ENCODE assay signal across 7 mouse cellular contexts in the genomic region with DNA sequence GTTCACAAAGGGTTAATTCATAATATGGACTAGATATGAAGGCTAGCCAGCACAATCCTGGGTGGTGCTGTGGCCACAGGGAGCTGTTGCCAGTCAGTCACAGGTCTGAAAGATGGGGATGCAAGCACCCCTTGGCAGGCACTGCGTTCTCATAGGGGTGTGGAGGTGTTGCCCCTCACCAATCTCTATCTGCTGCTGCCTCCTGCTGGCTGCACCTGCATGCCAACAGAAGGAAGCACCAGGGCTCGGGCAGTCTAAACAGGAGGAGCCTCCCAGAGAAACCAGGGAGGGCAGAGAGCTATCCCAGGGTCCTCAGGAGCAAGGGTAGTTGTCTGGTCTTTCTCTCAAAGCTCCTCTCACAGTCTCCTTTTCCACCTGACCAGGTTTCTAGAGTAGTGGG. TPM values are rescaled to one million over a fixed set of nuclear protein-coding genes. Genes with fewer than 3 reads are reported as not detected.
DNase-seq lines count a peak whose midpoint lies in the region; ATAC-seq and TF ChIP-seq lines count a peak whose summit lies in the region.

No protein-coding gene starts in this region.

- H3K4me2 ChIP-seq in heart, embryonic 11.5 days, result no peak overlapping the region

- ATAC-seq in heart, embryonic 11.5 days (replicated peaks; ENCODE audit: insufficient number of reproducible peaks, low FRiP score, low TSS enrichment), result no peak

- no peak overlapping the region for H3K27ac ChIP-seq in heart, embryonic 11.5 days (ENCODE audit: low read depth, low read length)
- no peak overlapping the region for H3K27ac ChIP-seq in thymus, adult 2 months (ENCODE audit: control insufficient read depth, insufficient read depth, low read length)

- no peaks in the 10 kb centered on the region for H3K4me1 ChIP-seq in heart, embryonic 11.5 days (ENCODE audit: control insufficient read depth, insufficient read depth, low read length)
- no peaks in the 10 kb centered on the region for H3K4me1 ChIP-seq in thymus, adult 2 months (replicated peaks; ENCODE audit: control insufficient read depth, insufficient read depth, low read length)

- H3K36me3 ChIP-seq in heart, embryonic 11.5 days (ENCODE audit: control insufficient read depth, insufficient read depth, low read length), result no peaks in the 10 kb centered on the region
- no peaks in the 10 kb centered on the region for H3K36me3 ChIP-seq in thymus, adult 2 months (ENCODE audit: control insufficient read depth, insufficient read depth, low read length)

- peak; percentile 26 to 52 for DNase-seq in heart, postnatal 14 days
- peak; percentile 35 for DNase-seq in retina, embryonic 14.5 days (ENCODE audit: low spot score)
- no peak for DNase-seq in retina, postnatal 1 day
- DNase-seq in embryo, embryonic 10 days (ENCODE audit: low spot score), result peak; percentile 56
- DNase-seq in thymus, adult 2 months, result peak; percentile 23
- DNase-seq in natural killer cell, adult 2 months (ENCODE audit: low spot score in 2 of 2), result no peak

- no peak overlapping the region for H3K9ac ChIP-seq in heart, embryonic 11.5 days (ENCODE audit: low read depth, low read length)

- TF ChIP-seq POLR2A in thymus, adult 2 months (IDR thresholded peaks at IDR 0.05; ENCODE audit: control insufficient read depth, extremely low read depth, insufficient read depth, low read length, poor library complexity), result no peak

- no peaks in the 10 kb centered on the region for H3K27me3 ChIP-seq in heart, embryonic 11.5 days (ENCODE audit: control insufficient read depth, insufficient read depth, low read length)
- H3K27me3 ChIP-seq in thymus, adult 2 months (ENCODE audit: control insufficient read depth, insufficient read depth, low read length), result no peaks in the 10 kb centered on the region; the same call in 1 of the 2 replicates

- WGBS in heart, embryonic 11.5 days (ENCODE audit: insufficient replicate concordance), result 23% methylated on average over 2 of the region's 2 CpGs
- WGBS in thymus, adult 2 months, result 51% methylated on average over 2 of the region's 2 CpGs

- H3K9me3 ChIP-seq in heart, embryonic 11.5 days (replicated peaks; ENCODE audit: control insufficient read depth, low read length), result no peaks in the 10 kb centered on the region

- H3K4me3 ChIP-seq in heart, embryonic 11.5 days (ENCODE audit: low read depth, low read length), result no peak overlapping the region
- no peak overlapping the region for H3K4me3 ChIP-seq in thymus, adult 2 months (ENCODE audit: control insufficient read depth, insufficient read depth, low read length)

- TF ChIP-seq CTCF in thymus, adult 2 months (IDR thresholded peaks at IDR 0.05; ENCODE audit: borderline replicate concordance, control insufficient read depth, extremely low read depth, insufficient read depth, low read length, poor library complexity), result no peak

- intact Hi-C loops in heart, postnatal 14 days (cut with DNase I), result loop anchor here (10.0 kb wide), 1 partner anchor 430 kb away; no protein-coding TSS in a partner anchor

RNA-seq across cellular contexts. Expression of a gene that starts 58.7 kb away (rescaled TPM):
- total RNA-seq in heart, postnatal 14 days (2021), result 10 to 100 TPM; 20.1 to 22.6 TPM
- 17.9 and 24.4 TPM in 2 replicates for polyA plus RNA-seq in heart, embryonic 11.5 days (2014; fragmentation: Nextera tagmentation; extraction: Ambion mirVana)
- polyA plus RNA-seq in thymus, adult 2 months (2012; rRNA removed), result 55.7 and 58.2 TPM in 2 replicates

RNA-seq across cellular contexts. Expression of a gene that starts 59.2 kb away (rescaled TPM):
- 10 to 100 TPM; 24.8 to 28.6 TPM for total RNA-seq in heart, postnatal 14 days (2021)
- 169 and 202 TPM in 2 replicates for polyA plus RNA-seq in heart, embryonic 11.5 days (2014; fragmentation: Nextera tagmentation; extraction: Ambion mirVana)
- 49.6 and 54.4 TPM in 2 replicates for polyA plus RNA-seq in thymus, adult 2 months (2012; rRNA removed)

Comparison
In these comparisons a context has a peak if more than half of its experiments do, and no peak if none do; other contexts are left out.
1. DNase-seq: peak in heart, postnatal 14 days (2 of 2), retina, embryonic 14.5 days (single experiment), embryo, embryonic 10 days (single experiment) and thymus, adult 2 months (single experiment); none in retina, postnatal 1 day (single experiment) and natural killer cell, adult 2 months (0 of 2).